Mouse (Mus musculus) embryonic facial prominence, embryonic 11.5 days (tissue): ENCODE measurements around the gene Gm49369. TPM values are rescaled to one million over a fixed set of nuclear protein-coding genes. Genes with fewer than 3 reads are reported as not detected.
A peak's percentile ranks its signal among the peaks of the same experiment; 100 is the strongest.

Experiments used
- ATAC-seq: fragments of 200-750 bp; cut with Nextera tagmentation; replicated peaks from 2 replicates; pipeline ENCODE4 v1.8.0; 2017; ENCODE audit warnings: low read depth; ENCODE audit not compliant: insufficient number of reproducible peaks, low FRiP score, low TSS enrichment
- DNase-seq: peaks from one replicate; pipeline ENCODE4 v3.0.0-alpha.2; 2015; ENCODE audit warnings: low spot score
- H3K27ac ChIP-seq: fragments of 300-500 bp; sonication (generic); replicated peaks from 2 replicates; pipeline ENCODE4 v1.5.1; 2014; ENCODE audit warnings: mild to moderate bottlenecking, low read depth, low read length, control low read depth
- H3K27me3 ChIP-seq: fragments of 300-500 bp; sonication (generic); 2 replicates; pipeline ENCODE4 v1.6.1; 2014; ENCODE audit warnings: mild to moderate bottlenecking, low read length, moderate library complexity, mixed read lengths; ENCODE audit not compliant: control insufficient read depth, insufficient read depth
- H3K36me3 ChIP-seq: fragments of 300-500 bp; sonication (generic); replicated peaks from 2 replicates; pipeline ENCODE4 v1.6.1; 2014; ENCODE audit warnings: low read depth, mild to moderate bottlenecking, low read length, moderate library complexity, mixed read lengths; ENCODE audit not compliant: control insufficient read depth, insufficient read depth
- H3K4me1 ChIP-seq: fragments of 300-500 bp; sonication (generic); 2 replicates; pipeline ENCODE4 v1.6.1; 2014; ENCODE audit warnings: low read length, mixed read lengths; ENCODE audit not compliant: control insufficient read depth, insufficient read depth
- H3K4me2 ChIP-seq: fragments of 300-500 bp; sonication (generic); 2 replicates; pipeline ENCODE4 v1.6.1; 2014; ENCODE audit warnings: low read depth, mild to moderate bottlenecking, control low read depth, low read length, moderate library complexity
- H3K4me3 ChIP-seq: fragments of 300-500 bp; sonication (generic); 2 replicates; pipeline ENCODE4 v1.5.1; 2014; ENCODE audit warnings: low read depth, low read length, control low read depth
- H3K9ac ChIP-seq: fragments of 300-500 bp; sonication (generic); replicated peaks from 2 replicates; pipeline ENCODE4 v1.6.1; 2014; ENCODE audit warnings: mild to moderate bottlenecking, control low read depth, low read length
- H3K9me3 ChIP-seq: fragments of 300-500 bp; sonication (generic); replicated peaks from 2 replicates; pipeline ENCODE4 v1.6.1; 2016; ENCODE audit warnings: mild to moderate bottlenecking, low read length, inconsistent platforms, mixed read lengths; ENCODE audit not compliant: control insufficient read depth
- WGBS: fragments of 180-500 bp; shearing (Covaris S2); extraction: QIAGEN DNeasy Blood & Tissue Kit; methylation state at CpG from one replicate; pipeline ENCODE4 v1.1.7; 2014; 5-methylcytosine and 5-hydroxymethylcytosine counted together
- polyA plus RNA-seq: library from polyadenylated mRNA; unstranded; fragments of >200 nt; fragmentation: Nextera tagmentation; extraction: Ambion mirVana; gene quantifications from 2 replicates; pipeline ENCODE4 v1.2.1, GENCODE M21; 2014

Gene Gm49369
- polyA plus RNA-seq, 1 experiment from 2014 or later: not detected

GRCm38 (mm10) chr7:142374413-142375015, 8.0 kb downstream of the Gm49369 start:
- Histone ChIP-seq H3K9me3 (no peaks in the 10 kb centered on the region), H3K4me3 (no peak overlapping the region), H3K9ac (no peak overlapping the region), H3K4me1 (no peaks in the 10 kb centered on the region; the same call in 1 of the 2 replicates), H3K4me2 (no peak overlapping the region), H3K27ac (no peak overlapping the region), H3K36me3 (no peaks in the 10 kb centered on the region; the same call in 1 of the 2 replicates), H3K27me3 (peaks cover 22% of the 10 kb centered on the region)
- no peak for DNase-seq
- no peak for ATAC-seq
- 86% methylated on average over 5 of the region's 5 CpGs for WGBS

DNA sequence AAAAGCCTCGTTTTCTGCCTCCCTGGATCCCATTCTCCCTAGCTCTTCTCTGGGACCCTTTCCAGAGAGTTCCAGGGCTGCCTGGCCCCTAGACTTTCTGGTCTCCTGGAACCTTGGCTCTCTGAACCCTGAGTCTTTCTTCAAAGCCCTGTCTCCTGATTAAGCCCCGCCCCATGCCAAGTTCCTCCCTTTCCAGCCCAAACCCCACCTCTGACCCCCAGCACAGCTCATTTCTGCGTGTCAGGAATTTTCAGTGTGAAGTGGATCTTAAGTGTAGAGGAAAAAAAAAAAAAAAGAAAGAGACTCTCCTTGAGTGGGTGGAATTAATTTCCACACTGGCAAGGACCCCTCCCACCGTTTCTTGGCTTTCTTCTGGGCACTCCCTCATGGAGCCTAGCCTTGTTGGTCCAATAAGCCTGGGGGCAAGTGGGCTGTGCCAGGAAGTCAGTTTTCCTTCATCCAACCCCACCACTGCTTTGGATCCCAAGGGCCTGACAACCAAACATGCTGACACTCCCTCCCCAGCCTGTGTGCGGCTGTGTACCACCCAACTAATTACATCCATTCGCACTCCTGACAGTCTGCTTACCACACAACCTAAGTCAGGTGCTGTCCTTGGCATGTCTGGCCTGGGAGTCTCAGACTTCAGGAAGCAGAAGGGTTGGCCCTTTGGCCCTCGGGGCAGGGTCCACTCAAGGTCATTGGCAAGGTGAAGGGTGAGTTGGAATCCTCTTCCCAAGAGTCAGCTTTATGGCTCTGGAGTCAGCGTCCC, 8.6 kb downstream of the Gm49369 start, which contains the start of gene Ifitm10:
Gene Ifitm10, minus strand, starts transcription at position 113 of the 772 bp plus-strand sequence.
- peaks cover 22% of the 10 kb centered on the region for H3K27me3 ChIP-seq

GRCm38 (mm10) chr7:142373039-142373438, 9.4 kb downstream of the Gm49369 start:
- WGBS: 69% methylated on average over 5 of the region's 5 CpGs
- Histone ChIP-seq H3K27me3 (peaks cover 22% of the 10 kb centered on the region), H3K27ac (no peak overlapping the region), H3K4me3 (no peak overlapping the region), H3K9ac (no peak overlapping the region), H3K4me2 (no peak overlapping the region), H3K4me1 (no peaks in the 10 kb centered on the region; the same call in 1 of the 2 replicates), H3K9me3 (no peaks in the 10 kb centered on the region), H3K36me3 (no peaks in the 10 kb centered on the region; the same call in 1 of the 2 replicates)
- no peak for ATAC-seq
- no peak for DNase-seq

More for the DNA sequence above, 8.6 kb downstream of the Gm49369 start, which contains the start of gene Ifitm10:
- no peak for ATAC-seq
- Histone ChIP-seq H3K9ac (no peak within 1 kb of the TSS), H3K27ac (no peak within 1 kb of the TSS), H3K36me3 (no peaks in the 10 kb centered on the region; the same call in 1 of the 2 replicates), H3K4me3 (no peak within 1 kb of the TSS), H3K4me1 (no peaks in the 10 kb centered on the region; the same call in 1 of the 2 replicates), H3K9me3 (no peaks in the 10 kb centered on the region), H3K4me2 (peak within 1 kb of the TSS; percentile 86; the same call in 1 of the 2 replicates)
- WGBS: 61% methylated on average over 8 of the region's 8 CpGs
- no peak for DNase-seq

- H3K27ac ChIP-seq: no peak overlapping the region
- 3% methylated on average over 47 of the region's 64 CpGs for WGBS
- peak overlapping the region; percentile 48 for H3K9ac ChIP-seq
Measured at GRCm38 (mm10) chr7:142371768-142372661, 10.5 kb downstream of the Gm49369 start.

DNA sequence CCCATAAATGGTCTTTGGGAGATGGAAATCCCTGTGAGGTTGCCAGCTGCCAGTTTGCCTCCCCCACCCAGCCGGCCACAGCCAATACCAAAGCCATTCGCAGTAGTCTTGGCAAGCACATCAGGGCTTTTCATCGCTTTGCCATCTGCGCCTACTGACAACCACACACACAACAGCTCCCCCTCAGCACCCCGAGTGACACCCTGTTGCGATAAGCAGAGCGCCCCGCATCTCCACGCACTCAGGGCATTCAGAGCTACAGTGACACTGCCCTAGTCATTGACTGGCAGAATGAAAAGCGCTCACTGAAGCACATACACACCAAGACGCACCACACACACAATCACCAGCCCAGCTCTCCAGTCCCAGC, 11.1 kb downstream of the Gm49369 start:
- no peaks in the 10 kb centered on the region for H3K9me3 ChIP-seq
- peak overlapping the region; percentile 43 for H3K4me3 ChIP-seq
- no peaks in the 10 kb centered on the region; the same call in 1 of the 2 replicates for H3K4me1 ChIP-seq
- DNase-seq (no peak), ATAC-seq (no peak)
- H3K27ac ChIP-seq: no peak overlapping the region
- peak overlapping the region; percentile 86 for H3K4me2 ChIP-seq
- H3K27me3 ChIP-seq: peaks cover 22% of the 10 kb centered on the region
- no peak overlapping the region; the same call in 1 of the 2 replicates for H3K9ac ChIP-seq
- WGBS: 36% methylated on average over 11 of the region's 11 CpGs
- H3K36me3 ChIP-seq: no peaks in the 10 kb centered on the region; the same call in 1 of the 2 replicates

More at GRCm38 (mm10) chr7:142371768-142372661, 10.5 kb downstream of the Gm49369 start:
- ATAC-seq: no peak
- H3K36me3 ChIP-seq: no peaks in the 10 kb centered on the region; the same call in 1 of the 2 replicates
- no peaks in the 10 kb centered on the region for H3K9me3 ChIP-seq
- no peaks in the 10 kb centered on the region; the same call in 1 of the 2 replicates for H3K4me1 ChIP-seq
- peak overlapping the region; percentile 86 for H3K4me2 ChIP-seq
- peak; percentile 23 for DNase-seq
- peak overlapping the region; percentile 43 for H3K4me3 ChIP-seq
- H3K27me3 ChIP-seq: peaks cover 22% of the 10 kb centered on the region

DNA sequence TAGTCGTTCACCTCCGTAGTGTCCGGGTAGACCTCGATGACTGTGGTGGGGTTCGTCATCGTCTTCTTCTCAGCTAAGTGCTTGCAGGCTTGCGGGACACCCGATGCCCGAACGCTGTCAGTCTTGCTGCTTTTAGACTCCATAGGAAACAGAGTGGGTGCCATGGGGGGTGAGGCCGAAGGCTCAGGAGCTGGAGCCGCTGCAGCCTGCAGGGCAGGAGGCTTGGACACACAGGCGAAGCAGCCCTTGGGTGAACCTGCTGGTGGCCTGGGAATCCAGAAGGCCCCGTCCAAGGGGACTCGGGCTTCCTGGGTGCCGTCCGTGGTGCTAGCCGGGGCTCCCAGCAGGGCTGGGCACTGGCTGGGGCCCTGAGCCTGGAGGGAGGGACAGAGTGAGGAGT, 11.5 kb downstream of the Gm49369 start:
- H3K36me3 ChIP-seq: no peaks in the 10 kb centered on the region; the same call in 1 of the 2 replicates
- DNase-seq (no peak), ATAC-seq (no peak)
- no peaks in the 10 kb centered on the region; the same call in 1 of the 2 replicates for H3K4me1 ChIP-seq
- H3K27ac ChIP-seq: no peak overlapping the region
- H3K4me2 ChIP-seq: no peak overlapping the region; the same call in none of the 2 replicates
- H3K4me3 ChIP-seq: no peak overlapping the region
- no peaks in the 10 kb centered on the region for H3K9me3 ChIP-seq
- WGBS: 84% methylated on average over 18 of the region's 18 CpGs
- H3K27me3 ChIP-seq: peaks cover 22% of the 10 kb centered on the region
- H3K9ac ChIP-seq: no peak overlapping the region

DNA sequence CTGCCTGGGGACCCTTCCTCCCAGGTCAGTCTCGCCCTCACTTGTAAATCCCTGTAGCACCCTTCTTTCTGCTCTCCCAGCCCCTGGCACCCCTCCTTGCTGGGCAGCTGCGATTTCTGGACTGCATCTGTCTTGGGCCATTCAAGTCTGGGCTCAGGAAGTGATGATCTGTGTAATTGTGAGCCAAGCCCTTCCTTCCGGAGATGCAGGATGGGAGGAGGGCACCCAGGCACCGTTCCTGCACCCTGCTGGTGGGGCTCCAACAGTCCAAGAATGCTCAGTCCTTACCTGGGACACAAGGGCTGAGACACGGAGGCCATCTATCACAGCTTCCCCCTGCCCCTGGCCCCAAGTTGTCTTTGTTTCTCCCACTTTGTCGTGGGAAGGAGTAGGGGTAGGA, 12.6 kb downstream of the Gm49369 start:
- H3K36me3 ChIP-seq: no peaks in the 10 kb centered on the region
- no peaks in the 10 kb centered on the region; the same call in 1 of the 2 replicates for H3K4me1 ChIP-seq
- H3K9ac ChIP-seq: no peak overlapping the region
- H3K4me2 ChIP-seq: no peak overlapping the region
- 72% methylated on average over 6 of the region's 6 CpGs for WGBS
- ATAC-seq (no peak), DNase-seq (no peak)
- H3K4me3 ChIP-seq: no peak overlapping the region
- no peaks in the 10 kb centered on the region for H3K9me3 ChIP-seq
- peaks cover 22% of the 10 kb centered on the region for H3K27me3 ChIP-seq
- H3K27ac ChIP-seq: no peak overlapping the region
